Mouse (Mus musculus) ES-E14 (cell line): Measurements from ENCODE around the gene Mymx.

Source experiments
- HCFC1 ChIP-seq: IDR thresholded peaks from 2 replicates; pipeline ENCODE4 v1.6.1; 2012; ENCODE audit warnings: low read length, inconsistent platforms, borderline replicate concordance; ENCODE audit not compliant: insufficient read depth
- ZNF384 ChIP-seq: IDR thresholded peaks from 2 replicates; pipeline ENCODE4 v1.6.1; 2012; ENCODE audit warnings: low read depth, low read length, inconsistent platforms

- no peak for TF ChIP-seq HCFC1
- no peak for TF ChIP-seq ZNF384
These were observed 12.7 kb downstream of the Mymx start for GRCm38 (mm10) chr17:45589236-45589635.
